Mouse (Mus musculus): Measurements from ENCODE around the gene F8a.
"Not testable (repeated sequence)": the region's sequence is repeated elsewhere in the genome, so short reads cannot be mapped to it uniquely, and the experiment has no call there.

DNA sequence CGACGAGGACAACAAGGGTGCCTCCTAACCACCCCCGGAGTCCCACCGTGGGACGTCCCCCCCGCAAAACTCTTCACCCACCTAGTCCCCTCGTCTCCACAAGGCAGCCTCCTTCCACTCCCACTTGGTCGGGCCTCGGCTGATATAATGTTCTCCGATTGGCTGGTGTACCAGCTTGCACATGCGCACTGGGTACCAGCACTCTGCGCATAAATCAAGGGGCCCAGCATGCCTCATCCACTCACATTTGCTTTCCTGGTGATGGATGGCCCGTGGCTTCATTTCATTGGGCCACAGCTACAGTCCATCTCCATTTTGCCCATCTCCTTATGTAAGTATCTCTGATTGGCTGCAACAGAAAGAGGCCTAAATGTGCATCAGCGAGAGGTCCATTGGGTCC, 37.2 kb downstream of the F8a start, which contains the start of gene Xlr3c:
- TF ChIP-seq CTCF (conservative IDR thresholded peaks at IDR 0.05; ENCODE audit: insufficient read depth, insufficient read length, low read depth, low read length); POLR2A (IDR thresholded peaks at IDR 0.05; ENCODE audit: low read depth, low read length): not testable (repeated sequence)

Measured in kidney, adult 2 months (tissue).